Mouse (Mus musculus): ENCODE measurements around the gene Baiap2l1.

The Baiap2l1 gene

GRCm38 (mm10) chr5:144286591-144287266, 71.2 kb downstream of the Baiap2l1 start:
- in situ Hi-C loops (cut with MboI, MseI), result no loop called here

- in situ Hi-C loops (cut with MboI, MseI), result no loop called here
Observed at GRCm38 (mm10) chr5:144284599-144284998, 73.3 kb downstream of the Baiap2l1 start.

- in situ Hi-C loops (cut with MboI, MseI), result no loop called here
Observed at GRCm38 (mm10) chr5:144283551-144284031, 74.3 kb downstream of the Baiap2l1 start.

- in situ Hi-C loops (cut with MboI, MseI), result no loop called here
Observed at GRCm38 (mm10) chr5:144282470-144283260, 75.2 kb downstream of the Baiap2l1 start.

GRCm38 (mm10) chr5:144279926-144280325, 78.0 kb downstream of the Baiap2l1 start:
- in situ Hi-C loops (cut with MboI, MseI), result no loop called here

- in situ Hi-C loops (cut with MboI, MseI), result no loop called here
Observed at GRCm38 (mm10) chr5:144279081-144279541, 78.8 kb downstream of the Baiap2l1 start.

GRCm38 (mm10) chr5:144278374-144278960, 79.4 kb downstream of the Baiap2l1 start:
- in situ Hi-C loops (cut with MboI, MseI), result no loop called here

GRCm38 (mm10) chr5:144276898-144277630, 80.8 kb downstream of the Baiap2l1 start:
- in situ Hi-C loops (cut with MboI, MseI), result no loop called here

GRCm38 (mm10) chr5:144274904-144275303, 83.0 kb downstream of the Baiap2l1 start:
- in situ Hi-C loops (cut with MboI, MseI), result no loop called here

GRCm38 (mm10) chr5:144271772-144272171, 86.1 kb downstream of the Baiap2l1 start:
- in situ Hi-C loops (cut with MboI, MseI), result no loop called here

GRCm38 (mm10) chr5:144271118-144271517, 86.8 kb downstream of the Baiap2l1 start:
- in situ Hi-C loops (cut with MboI, MseI), result no loop called here

- in situ Hi-C loops (cut with MboI, MseI), result no loop called here
Observed at GRCm38 (mm10) chr5:144270420-144270819, 87.5 kb downstream of the Baiap2l1 start.

GRCm38 (mm10) chr5:144269926-144270325, 88.0 kb downstream of the Baiap2l1 start:
- in situ Hi-C loops (cut with MboI, MseI), result no loop called here

GRCm38 (mm10) chr5:144267535-144268241, 90.2 kb downstream of the Baiap2l1 start:
- in situ Hi-C loops (cut with MboI, MseI), result no loop called here

GRCm38 (mm10) chr5:144263496-144263895, 94.4 kb downstream of the Baiap2l1 start:
- in situ Hi-C loops (cut with MboI, MseI), result no loop called here

- in situ Hi-C loops (cut with MboI, MseI), result no loop called here
Observed at GRCm38 (mm10) chr5:144263082-144263481, 94.8 kb downstream of the Baiap2l1 start.

GRCm38 (mm10) chr5:144261829-144262228, 96.1 kb downstream of the Baiap2l1 start:
- in situ Hi-C loops (cut with MboI, MseI), result no loop called here

- in situ Hi-C loops (cut with MboI, MseI), result no loop called here
Observed at GRCm38 (mm10) chr5:144261309-144261708, 96.6 kb downstream of the Baiap2l1 start.

- in situ Hi-C loops (cut with MboI, MseI), result no loop called here
Observed at GRCm38 (mm10) chr5:144260464-144260863, 97.4 kb downstream of the Baiap2l1 start.

- in situ Hi-C loops (cut with MboI, MseI), result no loop called here
Observed at GRCm38 (mm10) chr5:144259228-144259627, 98.7 kb downstream of the Baiap2l1 start.

- in situ Hi-C loops (cut with MboI, MseI), result no loop called here
Observed at GRCm38 (mm10) chr5:144258687-144259086, 99.2 kb downstream of the Baiap2l1 start.

All from T-helper 1 cell (primary cell).